Mouse (Mus musculus) liver, adult 2 months (tissue): ENCODE results near the gene Sprr2i. TPM values are rescaled to one million over a fixed set of nuclear protein-coding genes. Genes with fewer than 3 reads are reported as not detected.
A peak's percentile ranks its signal among the peaks of the same experiment; 100 is the strongest.

Source experiments
- DNase-seq: peaks from one replicate; pipeline ENCODE4 v3.0.0-alpha.2; 2011; ENCODE audit warnings: low read depth, low spot score; ENCODE audit errors: extremely low read depth
- H3K27ac ChIP-seq: fragments of 200-500 bp; replicated peaks from 2 replicates; pipeline ENCODE4 v1.5.1; 2012; ENCODE audit warnings: low read depth, mild to moderate bottlenecking, control low read depth, inconsistent platforms, low read length; ENCODE audit not compliant: insufficient read depth
- H3K27me3 ChIP-seq: fragments of 200-500 bp; 2 replicates; pipeline ENCODE4 v1.6.1; 2012; ENCODE audit warnings: mild to moderate bottlenecking, moderate library complexity, low read length, inconsistent platforms; ENCODE audit not compliant: control insufficient read depth, insufficient read depth
- H3K36me3 ChIP-seq: fragments of 200-500 bp; 2 replicates; pipeline ENCODE4 v1.6.1; 2012; ENCODE audit warnings: low read length, inconsistent platforms; ENCODE audit not compliant: control insufficient read depth, insufficient read depth
- H3K4me1 ChIP-seq: fragments of 200-500 bp; 2 replicates; pipeline ENCODE4 v1.6.1; 2011; ENCODE audit warnings: low read length; ENCODE audit not compliant: control insufficient read depth, insufficient read depth
- H3K4me3 ChIP-seq: fragments of 200-500 bp; 2 replicates; pipeline ENCODE4 v1.5.1; 2011; ENCODE audit warnings: low read depth, mild to moderate bottlenecking, control low read depth, low read length, moderate library complexity; ENCODE audit not compliant: insufficient read depth
- H3K79me2 ChIP-seq: fragments of 200-500 bp; 2 replicates; pipeline ENCODE4 v1.6.1; 2012; ENCODE audit warnings: inconsistent platforms, mild to moderate bottlenecking, low read length, moderate library complexity; ENCODE audit not compliant: control insufficient read depth, insufficient read depth
- H3K9ac ChIP-seq: fragments of 200-500 bp; 2 replicates; pipeline ENCODE4 v1.6.1; 2012; ENCODE audit warnings: low read depth, mild to moderate bottlenecking, control low read depth, inconsistent platforms, low read length
- CTCF ChIP-seq: fragments of 200-500 bp; IDR thresholded peaks from 2 replicates; pipeline ENCODE4 v1.5.1; 2011; ENCODE audit warnings: low read depth, low read length, control low read depth
- POLR2A ChIP-seq: fragments of 200-500 bp; IDR thresholded peaks from 2 replicates; pipeline ENCODE4 v1.6.1; 2011; ENCODE audit warnings: low read length, control low read depth; ENCODE audit not compliant: insufficient read depth; ENCODE audit errors: extremely low read depth
- WGBS: fragments of 180-500 bp; shearing (Covaris S2); methylation state at CpG from one replicate; pipeline ENCODE4 v1.1.7; 2018; 5-methylcytosine and 5-hydroxymethylcytosine counted together
- polyA plus RNA-seq: library from polyadenylated mRNA; depleted of rRNA; stranded (reverse); fragments of >200 nt; gene quantifications from 2 replicates; pipeline ENCODE4 v1.2.3, GENCODE M21; 2012; rRNA removed
- total RNA-seq: library from RNA; depleted of rRNA; stranded (reverse); fragments of >200 nt; gene quantifications from 2 replicates; pipeline ENCODE4 v1.2.3, GENCODE M21; 2014; rRNA removed

The Sprr2i gene
- total RNA-seq (not detected in 2 replicates), polyA plus RNA-seq (not detected in 2 replicates)

DNA sequence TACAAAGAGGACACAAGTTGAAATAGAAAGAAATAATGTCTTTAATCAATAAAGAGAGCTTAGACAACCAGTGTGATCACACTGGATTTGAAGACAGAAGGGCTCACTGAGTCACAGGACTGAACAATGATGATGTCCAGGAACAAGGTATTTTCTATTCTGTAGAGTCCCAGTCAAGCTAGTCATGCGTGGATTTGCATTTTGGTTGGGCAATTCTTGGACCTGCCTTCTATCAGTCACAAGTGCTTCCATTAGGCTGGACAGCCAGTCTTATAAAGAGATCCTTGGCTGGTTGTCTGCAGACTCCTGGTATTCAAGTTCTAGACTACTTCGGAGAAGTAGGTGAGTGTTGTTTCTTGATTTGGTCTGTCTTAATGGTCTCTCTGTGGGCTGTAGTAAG lies at the start of gene Sprr2i:
TSS of gene Sprr2i (plus strand) at position 301 of the 400 bp plus-strand sequence.
- no peaks in the 10 kb centered on the region for H3K79me2 ChIP-seq
- no peak for DNase-seq
- WGBS: 89% methylated on average over 2 of the region's 2 CpGs
- no peak within 1 kb of the TSS for H3K27ac ChIP-seq
- no peak within 1 kb of the TSS for H3K9ac ChIP-seq
- no peaks in the 10 kb centered on the region for H3K36me3 ChIP-seq
- no peaks in the 10 kb centered on the region for H3K4me1 ChIP-seq
- no peak within 1 kb of the TSS for H3K4me3 ChIP-seq
- no peaks in the 10 kb centered on the region for H3K27me3 ChIP-seq
- TF ChIP-seq POLR2A: no peak
- TF ChIP-seq CTCF: no peak

DNA sequence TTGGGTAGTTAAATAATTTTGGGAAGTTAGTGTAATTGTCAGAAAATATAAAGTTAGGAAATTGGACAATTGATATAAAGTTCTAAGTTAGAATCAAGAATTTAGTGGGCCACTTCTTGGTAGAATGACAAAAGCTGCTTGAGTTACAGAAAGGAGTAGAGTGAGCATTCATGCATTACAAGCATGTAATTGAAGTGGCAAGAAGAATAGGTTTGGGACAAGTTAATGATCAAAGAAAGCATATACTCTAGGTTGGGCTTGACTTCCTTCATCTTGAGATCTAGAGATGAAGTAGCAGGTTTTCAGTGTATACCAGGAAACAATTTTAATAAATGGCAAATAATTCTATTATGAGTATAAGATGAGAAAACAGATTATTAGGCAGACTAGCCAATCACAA lies 46.2 kb upstream of the Sprr2i start:
- no peaks in the 10 kb centered on the region for H3K27me3 ChIP-seq
- H3K36me3 ChIP-seq: no peaks in the 10 kb centered on the region
- H3K4me3 ChIP-seq: no peak overlapping the region
- DNase-seq: no peak
- no peaks in the 10 kb centered on the region for H3K4me1 ChIP-seq
- no peak overlapping the region for H3K27ac ChIP-seq
- TF ChIP-seq CTCF: no peak
- TF ChIP-seq POLR2A: no peak
- H3K9ac ChIP-seq: no peak overlapping the region
- H3K79me2 ChIP-seq: no peaks in the 10 kb centered on the region

DNA sequence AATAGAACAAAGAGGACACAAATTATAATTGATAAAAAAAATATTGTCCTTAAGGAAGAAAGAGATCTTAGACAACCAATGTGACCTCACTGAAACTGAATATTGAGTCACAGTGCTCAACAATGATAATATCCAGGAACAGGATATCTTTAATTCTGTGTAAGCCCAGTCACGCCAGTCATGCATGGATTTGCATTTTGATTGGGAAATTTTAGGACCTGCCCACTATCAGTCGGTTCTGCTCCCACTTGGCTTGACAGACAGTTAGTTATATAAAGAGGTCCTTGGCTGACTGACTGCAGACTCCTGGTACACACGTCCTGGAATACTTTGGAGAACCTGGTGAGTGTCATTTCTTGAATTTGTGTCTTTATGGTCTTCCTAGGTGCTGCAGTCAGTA lies 42.9 kb upstream of the Sprr2i start, which contains the start of gene Sprr2f:
TSS of gene Sprr2f (plus strand) at position 301 of the 400 bp plus-strand sequence.
- Histone ChIP-seq H3K36me3 (no peaks in the 10 kb centered on the region), H3K4me3 (no peak within 1 kb of the TSS), H3K4me1 (no peaks in the 10 kb centered on the region), H3K79me2 (no peaks in the 10 kb centered on the region), H3K27me3 (no peaks in the 10 kb centered on the region), H3K9ac (no peak within 1 kb of the TSS), H3K27ac (no peak within 1 kb of the TSS)
- DNase-seq: no peak
- 55% methylated on average over 3 of the region's 3 CpGs for WGBS
- no peak for TF ChIP-seq CTCF
- TF ChIP-seq POLR2A: no peak

DNA sequence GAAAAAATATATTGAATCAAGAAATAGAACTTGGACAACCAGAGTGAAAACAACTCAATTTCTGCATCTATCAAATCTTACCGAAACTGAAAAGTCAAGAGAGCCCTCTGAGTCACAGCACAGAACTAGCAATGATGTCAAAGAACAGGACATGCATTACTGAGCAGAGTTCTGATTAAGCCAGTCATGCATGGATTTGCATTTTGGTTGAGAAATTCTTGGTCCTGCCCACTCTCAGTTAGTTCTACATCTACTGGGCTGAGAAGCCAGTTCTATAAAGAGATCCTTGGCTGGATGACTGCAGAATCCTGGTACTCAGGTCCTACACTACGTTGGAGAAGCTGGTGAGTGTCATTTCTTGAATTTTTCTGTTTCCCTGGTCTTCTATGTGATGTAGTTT lies 34.2 kb upstream of the Sprr2i start:
- H3K36me3 ChIP-seq: no peaks in the 10 kb centered on the region
- 61% methylated on average over 2 of the region's 2 CpGs for WGBS
- H3K27me3 ChIP-seq: no peaks in the 10 kb centered on the region
- no peak overlapping the region for H3K4me3 ChIP-seq
- H3K9ac ChIP-seq: no peak overlapping the region
- H3K27ac ChIP-seq: no peak overlapping the region
- no peak for DNase-seq
- no peaks in the 10 kb centered on the region for H3K4me1 ChIP-seq
- no peaks in the 10 kb centered on the region for H3K79me2 ChIP-seq
- TF ChIP-seq POLR2A (no peak), CTCF (no peak)

DNA sequence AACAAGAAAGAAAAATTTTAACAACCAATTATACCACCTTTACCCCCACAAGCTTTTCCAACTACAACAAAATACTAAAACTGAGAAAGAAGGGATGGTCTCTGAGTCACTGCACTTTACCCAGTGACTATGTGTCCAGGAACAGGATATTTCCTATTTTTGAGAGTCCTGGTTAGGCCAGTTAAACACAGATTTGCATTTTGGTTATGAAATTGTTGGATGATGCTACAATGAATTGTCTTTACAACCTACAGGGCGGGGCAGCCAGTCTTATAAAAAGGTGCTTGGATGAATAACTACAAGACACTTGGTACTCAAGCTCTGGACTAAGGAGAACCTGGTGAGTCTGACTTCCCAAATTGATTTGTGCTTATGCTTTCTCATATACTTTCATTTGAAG lies 22.4 kb upstream of the Sprr2i start, which contains the start of gene Sprr2h:
TSS of gene Sprr2h (plus strand) at position 301 of the 400 bp plus-strand sequence.
- DNase-seq: no peak
- no peak within 1 kb of the TSS for H3K27ac ChIP-seq
- H3K9ac ChIP-seq: no peak within 1 kb of the TSS
- no peaks in the 10 kb centered on the region for H3K27me3 ChIP-seq
- H3K4me3 ChIP-seq: no peak within 1 kb of the TSS
- 81% methylated on average over 1 of the region's 1 CpGs for WGBS
- TF ChIP-seq POLR2A (no peak), CTCF (no peak)
- H3K4me1 ChIP-seq: no peaks in the 10 kb centered on the region
- H3K79me2 ChIP-seq: no peaks in the 10 kb centered on the region
- H3K36me3 ChIP-seq: no peaks in the 10 kb centered on the region

DNA sequence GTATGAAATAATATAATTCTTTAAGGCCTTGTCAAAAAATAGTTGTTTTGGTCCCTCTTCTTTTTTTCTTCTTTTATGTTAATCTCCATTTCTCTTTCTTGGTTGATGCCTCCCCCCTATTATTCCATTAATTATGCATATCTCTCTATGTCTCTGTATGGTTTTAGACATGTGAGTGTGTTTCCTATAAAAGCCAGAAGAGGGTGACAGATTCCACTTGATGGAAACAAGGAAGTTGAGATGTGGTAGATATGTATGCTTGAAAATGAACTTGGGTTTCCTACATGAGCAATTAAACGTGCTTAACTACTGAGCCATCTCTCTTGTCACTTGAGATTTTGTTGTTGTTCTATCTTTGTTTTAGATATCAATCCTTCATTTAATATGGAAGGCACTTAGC lies 13.5 kb upstream of the Sprr2i start:
- Histone ChIP-seq H3K4me3 (no peak overlapping the region), H3K27me3 (no peaks in the 10 kb centered on the region), H3K79me2 (no peaks in the 10 kb centered on the region), H3K27ac (no peak overlapping the region), H3K36me3 (no peaks in the 10 kb centered on the region), H3K4me1 (no peaks in the 10 kb centered on the region), H3K9ac (no peak overlapping the region)
- TF ChIP-seq POLR2A (no peak), CTCF (no peak)
- DNase-seq: peak; percentile 4
- WGBS: 42% methylated on average over 1 of the region's 1 CpGs
